Mouse (Mus musculus): Measurements from ENCODE around the gene Scn7a. TPM values are rescaled to one million over a fixed set of nuclear protein-coding genes. Genes with fewer than 3 reads are reported as not detected.
A peak's percentile ranks its signal among the peaks of the same experiment; 100 is the strongest.

The Scn7a gene
- polyA plus RNA-seq, 1 experiment from 2014 or later = 0.92 TPM

DNA sequence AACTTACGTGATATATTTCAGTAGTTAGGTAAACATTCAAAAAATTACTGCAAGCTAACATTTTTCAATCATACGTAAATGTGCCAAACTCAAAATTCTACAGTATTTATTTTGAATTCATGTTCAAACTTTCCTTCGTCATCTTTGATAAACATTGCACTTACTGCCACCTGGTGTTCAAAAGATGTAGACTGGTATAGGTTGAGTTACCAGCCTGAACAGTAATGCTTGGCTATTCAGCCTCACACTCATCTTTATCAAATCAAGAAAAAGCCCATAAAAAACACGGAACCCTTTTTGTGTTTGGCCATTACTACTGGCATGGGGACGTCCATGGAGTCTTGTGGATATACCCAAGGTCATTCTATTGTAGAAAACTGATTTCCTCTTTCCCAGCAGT is 140.3 kb downstream of the Scn7a start:
- 26% methylated on average over 5 of the region's 5 CpGs for WGBS (ENCODE audit: insufficient replicate concordance)
- no peak overlapping the region for H3K9ac ChIP-seq (ENCODE audit: low read depth, low read length)
- no peak overlapping the region for H3K4me2 ChIP-seq
- H3K4me1 ChIP-seq (ENCODE audit: control insufficient read depth, insufficient read depth, low read length) = no peaks in the 10 kb centered on the region
- H3K9me3 ChIP-seq (replicated peaks; ENCODE audit: control insufficient read depth, low read length) = no peaks in the 10 kb centered on the region
- H3K27me3 ChIP-seq (ENCODE audit: control insufficient read depth, insufficient read depth, low read length) = no peaks in the 10 kb centered on the region
- no peak overlapping the region for H3K27ac ChIP-seq (ENCODE audit: low read depth, low read length)
- no peaks in the 10 kb centered on the region for H3K36me3 ChIP-seq (ENCODE audit: control insufficient read depth, insufficient read depth, low read length)
- ATAC-seq (replicated peaks; ENCODE audit: insufficient number of reproducible peaks, low FRiP score, low TSS enrichment) = no peak
- no peak overlapping the region for H3K4me3 ChIP-seq (ENCODE audit: low read depth, low read length)

DNA sequence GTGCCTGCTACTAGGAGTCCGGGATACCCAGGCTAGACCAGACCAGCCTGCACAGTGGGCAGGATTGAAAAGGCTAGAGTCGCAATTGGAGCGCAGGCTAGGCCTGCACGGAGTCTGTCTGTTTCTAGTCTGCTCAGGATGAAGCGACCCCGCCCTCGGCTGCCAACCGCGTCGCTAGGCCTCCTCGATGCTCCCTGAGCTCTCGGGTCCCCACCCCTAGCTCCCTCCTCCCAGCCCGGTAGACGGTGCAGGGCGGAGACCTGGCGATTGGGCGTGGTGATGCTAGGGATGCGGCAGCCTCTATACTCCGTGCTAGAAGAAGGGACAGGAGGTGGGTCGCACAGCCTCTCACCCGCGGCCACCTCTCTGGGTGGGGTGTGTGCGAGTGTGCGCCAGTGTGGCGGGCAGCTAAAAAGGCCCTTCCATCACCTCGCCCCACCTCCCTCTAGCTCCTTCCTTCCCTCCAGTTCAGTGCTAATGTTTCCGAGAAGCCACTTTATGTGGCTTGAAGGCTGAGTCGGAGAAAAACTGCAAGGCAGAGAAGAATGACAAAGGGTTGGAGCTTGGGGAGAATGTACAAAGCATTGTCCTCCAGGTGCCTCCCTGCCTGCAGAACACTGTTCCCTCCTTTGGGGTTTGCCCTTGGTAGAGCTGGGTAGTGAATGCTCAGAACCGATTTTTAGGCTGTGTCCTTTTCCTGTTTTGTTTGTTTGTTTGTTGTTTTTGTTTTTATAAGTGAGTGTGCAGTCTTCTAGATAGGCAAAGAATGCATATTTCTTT is 149.9 kb downstream of the Scn7a start, which contains the start of gene Scn9a:
Gene Scn9a, minus strand, starts transcription at position 383 of the 780 bp plus-strand sequence.
- H3K36me3 ChIP-seq (ENCODE audit: control insufficient read depth, insufficient read depth, low read length) = no peaks in the 10 kb centered on the region
- peaks cover 15% of the 10 kb centered on the region for H3K27me3 ChIP-seq (ENCODE audit: control insufficient read depth, insufficient read depth, low read length)
- peak within 1 kb of the TSS; percentile 41 for H3K4me3 ChIP-seq (ENCODE audit: low read depth, low read length)
- WGBS (ENCODE audit: insufficient replicate concordance) = 2% methylated on average over 29 of the region's 29 CpGs
- ATAC-seq (replicated peaks; ENCODE audit: insufficient number of reproducible peaks, low FRiP score, low TSS enrichment) = peak; percentile 46; the same call in 1 of the 2 replicates
- H3K4me1 ChIP-seq (ENCODE audit: control insufficient read depth, insufficient read depth, low read length) = peaks cover 2% of the 10 kb centered on the region; the same call in 1 of the 2 replicates
- peak within 1 kb of the TSS; percentile 78 for H3K4me2 ChIP-seq
- no peaks in the 10 kb centered on the region for H3K9me3 ChIP-seq (replicated peaks; ENCODE audit: control insufficient read depth, low read length)
- 0 out of 2 replicates have a peak within 1 kb of the TSS, but pooled peaks have one; percentile 28 for H3K9ac ChIP-seq (ENCODE audit: low read depth, low read length)
- H3K27ac ChIP-seq (ENCODE audit: low read depth, low read length) = no peak within 1 kb of the TSS

DNA sequence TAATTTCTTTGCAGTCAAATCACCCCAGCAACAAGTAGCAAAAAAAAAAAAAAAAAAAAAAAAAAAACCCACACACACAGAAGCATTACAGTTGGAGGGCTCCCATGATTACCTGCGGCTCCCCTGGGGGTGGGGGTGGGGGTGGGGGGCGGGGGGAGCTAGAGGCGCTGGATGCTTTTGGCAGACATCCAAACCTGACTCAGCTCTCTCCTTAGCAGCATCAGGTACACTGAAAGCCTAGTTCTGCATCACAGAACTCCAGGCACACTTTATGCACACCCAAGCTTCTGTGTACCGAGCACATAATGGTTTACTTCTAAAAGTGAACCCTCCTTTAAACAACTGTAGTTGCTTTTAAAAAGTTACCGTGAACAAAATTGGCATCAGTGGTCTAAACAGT is 152.0 kb downstream of the Scn7a start:
- 26% methylated on average over 5 of the region's 5 CpGs for WGBS (ENCODE audit: insufficient replicate concordance)
- no peak overlapping the region for H3K4me3 ChIP-seq (ENCODE audit: low read depth, low read length)
- peaks cover 15% of the 10 kb centered on the region for H3K27me3 ChIP-seq (ENCODE audit: control insufficient read depth, insufficient read depth, low read length)
- H3K27ac ChIP-seq (ENCODE audit: low read depth, low read length) = no peak overlapping the region
- ATAC-seq (replicated peaks; ENCODE audit: insufficient number of reproducible peaks, low FRiP score, low TSS enrichment) = no peak
- H3K36me3 ChIP-seq (ENCODE audit: control insufficient read depth, insufficient read depth, low read length) = no peaks in the 10 kb centered on the region
- H3K9ac ChIP-seq (ENCODE audit: low read depth, low read length) = no peak overlapping the region
- no peak overlapping the region for H3K4me2 ChIP-seq
- no peaks in the 10 kb centered on the region for H3K9me3 ChIP-seq (replicated peaks; ENCODE audit: control insufficient read depth, low read length)
- H3K4me1 ChIP-seq (ENCODE audit: control insufficient read depth, insufficient read depth, low read length) = peaks cover 2% of the 10 kb centered on the region; the same call in 1 of the 2 replicates

Other genes with a start within 250 kb of the Scn7a start
- gene Scn9a, start 150.0 kb downstream of the Scn7a start, polyA plus RNA-seq (2014; fragmentation: Nextera tagmentation; extraction: Ambion mirVana) = 0.03 and 0.04 TPM in 2 replicates

All from heart, embryonic 11.5 days (tissue).